Mouse (Mus musculus) neural tube, embryonic 10.5 days (tissue): ENCODE results near the gene Olfr921.

Source experiments
- DNase-seq: peaks from one replicate; pipeline ENCODE4 v3.0.0-alpha.2; 2017; ENCODE audit warnings: low spot score; ENCODE audit errors: extremely low spot score

Gene Olfr921

GRCm38 (mm10) chr9:38772768-38773167 lies at the start of gene Olfr921:
Gene Olfr921 (plus strand): TSS chr9:38773068.
- no peak for DNase-seq

DNA sequence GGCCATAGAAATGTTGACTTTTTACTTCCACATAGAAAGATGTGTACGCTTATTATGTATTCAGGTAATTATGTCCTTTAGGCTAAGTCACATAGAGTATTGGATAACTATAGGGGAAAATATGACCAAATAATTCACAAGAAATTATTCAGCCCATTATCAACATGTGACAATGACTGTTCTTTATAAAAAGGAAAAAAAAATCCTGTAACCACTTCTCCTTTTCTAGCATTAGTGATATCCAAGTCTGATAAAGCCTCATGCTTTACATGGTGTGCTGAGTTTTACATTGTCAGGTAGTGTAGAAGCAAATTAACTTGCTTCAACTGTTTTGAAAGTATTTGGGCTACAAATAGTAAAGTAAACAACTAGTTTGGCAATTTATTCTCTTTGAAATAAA lies 48.8 kb upstream of the Olfr921 start:
- no peak for DNase-seq

DNA sequence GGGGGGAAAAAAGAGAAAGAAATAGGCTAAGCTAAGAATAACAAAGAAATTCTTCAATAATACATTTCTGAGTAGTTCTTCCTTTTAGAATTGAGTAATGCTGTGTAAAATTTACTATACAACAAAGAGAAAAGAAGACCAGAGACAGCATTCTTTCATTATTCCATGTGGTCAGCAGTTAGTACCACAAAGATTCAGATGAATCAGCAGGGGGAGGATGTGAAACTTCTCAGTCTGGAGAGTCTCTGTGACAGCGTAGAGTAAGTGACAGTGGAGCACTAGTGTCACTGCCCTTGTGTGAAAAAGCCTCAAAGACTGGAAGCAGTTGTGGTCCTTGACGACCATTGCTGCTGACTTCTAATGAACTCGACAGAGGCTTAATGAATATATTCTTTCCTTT lies 44.6 kb upstream of the Olfr921 start:
- DNase-seq = no peak

DNA sequence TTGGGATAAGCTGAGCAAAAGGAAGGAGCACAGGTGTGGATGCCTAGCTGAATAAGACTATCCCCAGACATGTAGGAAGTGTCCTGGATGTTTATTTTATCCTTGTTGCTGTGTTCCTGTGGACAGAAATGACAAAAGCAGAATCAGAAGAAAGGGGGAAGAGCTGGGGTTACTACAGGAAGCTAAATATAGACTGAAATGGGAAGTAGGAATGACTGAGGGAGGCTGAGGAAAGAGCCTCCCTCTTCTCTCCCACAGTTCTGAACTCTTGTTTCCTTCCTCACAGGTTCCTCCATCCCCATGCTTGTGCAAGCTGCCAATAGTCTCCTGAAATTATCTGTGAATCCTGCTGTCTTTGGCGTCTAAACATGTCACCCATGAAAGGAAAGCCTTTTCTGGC lies 31.5 kb upstream of the Olfr921 start:
- no peak for DNase-seq

GRCm38 (mm10) chr9:38744619-38745315 lies 28.1 kb upstream of the Olfr921 start:
- DNase-seq = no peak

GRCm38 (mm10) chr9:38751999-38752398 lies 20.9 kb upstream of the Olfr921 start, which contains the start of gene Olfr920:
Gene Olfr920 (plus strand): TSS chr9:38752299.
- DNase-seq = no peak

- no peak for DNase-seq
Observed at GRCm38 (mm10) chr9:38792689-38793088, 19.8 kb downstream of the Olfr921 start.

DNA sequence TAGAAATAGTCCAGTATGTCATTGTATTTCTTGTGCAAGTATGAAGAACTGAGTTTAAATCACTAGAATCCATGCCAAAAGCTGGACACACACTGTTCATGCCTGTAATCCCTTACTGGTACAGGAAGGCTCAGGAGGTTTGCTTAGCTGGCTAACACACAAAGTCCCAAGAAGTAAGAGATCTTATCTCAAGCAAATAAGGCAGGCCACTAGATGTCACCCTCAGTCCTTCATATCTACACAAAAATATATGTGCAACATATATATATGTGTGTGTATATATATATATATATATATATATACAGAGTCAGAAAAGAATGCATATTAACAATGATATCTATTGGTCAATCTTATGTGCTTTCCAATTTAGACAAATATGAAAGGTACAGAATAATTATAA lies 32.8 kb downstream of the Olfr921 start:
- DNase-seq = no peak

GRCm38 (mm10) chr9:38814314-38814713 lies 41.4 kb downstream of the Olfr921 start, which contains the start of gene Olfr922:
Gene Olfr922 (plus strand): TSS chr9:38814614.
- no peak for DNase-seq

- no peak for DNase-seq
Observed at GRCm38 (mm10) chr9:38815458-38815986, 42.7 kb downstream of the Olfr921 start.

- no peak for DNase-seq
Observed at GRCm38 (mm10) chr9:38826245-38826644, 53.4 kb downstream of the Olfr921 start, which contains the start of gene Olfr923. Gene Olfr923 (plus strand): TSS chr9:38826545.
